Mouse (Mus musculus) Muller cell, postnatal 12 days (primary cell): ENCODE data around the gene Sh3gl1.

Source experiments
- DNase-seq: peaks from one replicate; pipeline ENCODE4 v3.0.0-alpha.2; 2015; ENCODE audit errors: inconsistent ontology term

Sh3gl1 gene

DNA sequence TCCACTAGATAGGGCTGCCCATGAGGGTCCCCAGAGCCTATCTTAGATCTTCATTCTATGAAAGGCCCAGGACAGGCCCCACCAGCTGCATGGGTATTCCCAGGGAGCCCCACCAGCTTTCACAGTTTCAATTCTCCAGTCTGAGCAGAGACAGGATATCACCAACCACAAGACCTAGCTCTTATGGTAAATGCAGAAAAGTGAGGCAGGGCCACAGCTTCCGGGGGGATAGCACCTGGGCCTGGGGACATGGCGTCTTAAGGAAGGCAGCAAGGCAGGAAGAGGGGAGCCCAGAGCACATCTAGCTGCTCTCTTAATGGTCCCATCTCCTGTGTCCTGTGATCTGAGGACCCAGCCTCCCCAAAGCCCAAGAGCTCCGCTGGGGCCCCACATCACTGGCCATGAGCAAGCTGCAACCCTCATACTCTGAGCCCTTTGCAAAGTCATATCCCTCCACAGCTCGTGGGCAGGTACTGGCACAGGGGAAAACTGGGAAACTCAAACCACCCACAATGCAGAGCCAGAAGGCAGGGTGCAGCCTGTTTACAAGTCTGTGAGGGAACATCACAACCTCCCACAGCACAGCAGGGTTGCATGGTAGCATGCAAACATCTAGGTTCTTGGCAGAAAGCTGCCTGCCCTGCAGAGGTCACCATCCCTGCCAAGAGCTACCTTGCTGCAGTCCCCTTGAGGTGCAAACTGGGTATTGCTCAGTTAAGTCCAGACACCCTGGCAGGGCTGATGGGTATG, 15.1 kb downstream of the Sh3gl1 start:
- DNase-seq, result no peak

DNA sequence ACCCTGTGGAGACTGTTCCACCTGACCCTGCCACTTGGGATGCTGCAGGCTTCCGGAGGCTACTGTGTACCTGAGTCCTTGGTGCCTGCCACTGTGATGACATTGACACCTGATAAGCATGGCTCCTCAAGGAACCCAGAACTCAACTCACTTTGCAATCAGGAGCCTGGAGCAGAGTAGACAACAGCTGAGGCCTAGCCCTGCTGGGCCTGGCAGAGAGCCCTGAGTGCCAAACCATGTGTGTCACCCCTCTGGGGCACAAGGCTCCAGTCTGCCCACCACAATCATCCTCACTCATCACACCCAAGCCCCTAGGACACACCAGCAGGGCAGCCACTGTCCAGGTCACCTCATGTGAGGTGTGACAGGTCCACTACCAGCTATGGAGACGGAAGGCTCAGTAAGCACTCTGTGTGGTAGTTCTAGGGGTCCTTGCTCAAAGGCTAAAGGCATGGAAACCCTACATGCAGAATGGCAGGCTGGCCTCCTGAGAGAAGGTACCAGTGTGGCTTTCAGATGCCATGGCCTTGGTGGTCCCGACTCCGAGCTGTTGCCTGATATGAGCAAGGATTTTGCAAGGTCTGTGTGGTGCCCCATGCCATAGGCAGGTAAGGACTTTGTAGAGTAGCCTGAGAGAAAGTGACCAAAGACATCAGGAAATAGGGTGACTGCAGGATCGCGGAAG, 15.9 kb downstream of the Sh3gl1 start:
- DNase-seq, result no peak

GRCm38 (mm10) chr17:56018347-56019131, 17.9 kb downstream of the Sh3gl1 start:
- no peak for DNase-seq

- no peak for DNase-seq
Measured at GRCm38 (mm10) chr17:56017848-56018247, 18.6 kb downstream of the Sh3gl1 start.

DNA sequence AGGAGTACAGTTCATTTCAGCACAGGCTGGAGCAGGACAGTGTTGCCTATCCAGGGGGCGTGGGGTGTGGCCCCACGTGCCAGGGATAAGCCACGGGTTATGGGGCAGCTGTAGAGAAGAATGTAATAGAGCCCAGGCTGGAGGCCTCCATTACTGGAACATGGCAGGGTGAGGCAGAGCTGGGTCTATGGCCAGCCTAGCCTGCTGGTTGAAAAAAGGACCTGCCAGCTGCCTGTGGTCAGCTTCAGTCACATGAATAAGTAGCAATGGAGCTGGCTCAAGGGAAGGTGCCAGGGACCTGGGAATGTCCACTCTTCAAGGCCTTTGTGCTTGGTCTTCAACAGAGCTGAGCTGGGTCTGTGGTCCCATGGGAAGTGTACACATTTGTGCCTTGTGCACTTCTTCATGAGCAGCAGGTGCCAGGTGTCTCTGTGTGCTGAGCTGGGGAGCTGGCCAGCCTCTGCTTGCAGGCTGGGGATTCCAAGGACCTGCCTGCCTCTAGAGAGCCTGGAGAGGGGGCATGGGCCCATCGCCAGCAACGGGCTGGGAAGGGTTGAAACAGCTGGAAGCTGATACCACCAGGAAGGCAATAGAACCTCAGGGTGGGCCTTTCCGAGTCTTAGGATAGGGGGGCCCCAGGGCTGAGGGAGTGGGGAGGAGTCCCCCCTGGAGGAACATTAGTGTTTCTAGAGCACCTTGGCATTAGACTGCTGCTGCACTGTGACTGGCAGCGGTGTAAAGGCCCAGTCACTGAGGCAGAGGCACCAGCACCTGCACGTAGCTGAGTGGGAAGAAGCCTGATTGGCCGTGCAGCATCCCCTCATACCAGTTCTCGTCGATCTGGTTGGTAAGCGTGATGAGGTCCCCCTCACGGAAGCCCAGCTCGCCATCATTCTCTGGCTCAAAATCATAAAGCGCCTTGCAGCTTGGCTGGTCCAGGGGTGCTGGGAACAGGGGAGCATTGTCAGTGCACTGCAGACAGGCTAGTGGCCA, 19.3 kb downstream of the Sh3gl1 start:
- DNase-seq, result no peak

- DNase-seq, result no peak
Measured at GRCm38 (mm10) chr17:56016382-56016781, 20.1 kb downstream of the Sh3gl1 start.

GRCm38 (mm10) chr17:56015293-56015692, 21.1 kb downstream of the Sh3gl1 start:
- DNase-seq, result no peak

GRCm38 (mm10) chr17:56011441-56011840, 25.0 kb downstream of the Sh3gl1 start:
- no peak for DNase-seq

DNA sequence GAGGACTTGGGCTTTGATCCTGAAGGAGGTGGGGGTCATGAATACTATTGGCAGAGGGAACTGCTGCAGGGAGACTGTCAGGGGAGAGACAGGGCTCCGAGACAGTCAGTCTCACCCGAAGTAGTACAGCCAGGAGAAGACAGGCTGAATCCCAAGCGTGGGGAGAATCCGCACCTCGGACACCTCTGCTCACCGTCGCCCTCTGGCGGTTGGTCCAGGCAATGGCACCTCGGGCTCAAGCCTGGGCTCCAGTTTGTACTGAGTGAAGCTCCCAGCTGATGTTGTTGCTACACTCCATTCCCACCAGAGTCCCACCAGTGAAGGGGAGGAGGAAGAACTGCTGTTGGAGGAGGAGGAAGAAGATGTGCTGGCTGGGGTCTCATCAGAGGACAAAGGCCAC, 25.8 kb downstream of the Sh3gl1 start:
- peak; percentile 60 for DNase-seq

GRCm38 (mm10) chr17:56010255-56010654, 26.2 kb downstream of the Sh3gl1 start:
- DNase-seq, result no peak

DNA sequence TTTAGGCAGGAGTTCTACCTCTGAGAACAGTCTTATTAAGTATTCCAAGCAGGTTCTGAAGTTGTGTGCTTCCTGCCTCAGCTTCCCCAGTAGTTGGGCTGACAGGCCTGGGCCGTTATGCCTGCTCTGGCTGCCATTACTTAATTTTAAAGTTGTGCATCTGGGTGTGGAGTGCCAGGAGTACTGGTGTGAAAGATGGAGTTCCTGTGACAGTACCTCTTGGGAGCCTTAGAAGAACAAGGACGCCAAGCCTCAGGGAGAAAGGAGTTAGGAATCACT, 26.5 kb downstream of the Sh3gl1 start:
- DNase-seq, result no peak

- peak; percentile 97 for DNase-seq
Measured at GRCm38 (mm10) chr17:56009088-56009961, 27.1 kb downstream of the Sh3gl1 start.

DNA sequence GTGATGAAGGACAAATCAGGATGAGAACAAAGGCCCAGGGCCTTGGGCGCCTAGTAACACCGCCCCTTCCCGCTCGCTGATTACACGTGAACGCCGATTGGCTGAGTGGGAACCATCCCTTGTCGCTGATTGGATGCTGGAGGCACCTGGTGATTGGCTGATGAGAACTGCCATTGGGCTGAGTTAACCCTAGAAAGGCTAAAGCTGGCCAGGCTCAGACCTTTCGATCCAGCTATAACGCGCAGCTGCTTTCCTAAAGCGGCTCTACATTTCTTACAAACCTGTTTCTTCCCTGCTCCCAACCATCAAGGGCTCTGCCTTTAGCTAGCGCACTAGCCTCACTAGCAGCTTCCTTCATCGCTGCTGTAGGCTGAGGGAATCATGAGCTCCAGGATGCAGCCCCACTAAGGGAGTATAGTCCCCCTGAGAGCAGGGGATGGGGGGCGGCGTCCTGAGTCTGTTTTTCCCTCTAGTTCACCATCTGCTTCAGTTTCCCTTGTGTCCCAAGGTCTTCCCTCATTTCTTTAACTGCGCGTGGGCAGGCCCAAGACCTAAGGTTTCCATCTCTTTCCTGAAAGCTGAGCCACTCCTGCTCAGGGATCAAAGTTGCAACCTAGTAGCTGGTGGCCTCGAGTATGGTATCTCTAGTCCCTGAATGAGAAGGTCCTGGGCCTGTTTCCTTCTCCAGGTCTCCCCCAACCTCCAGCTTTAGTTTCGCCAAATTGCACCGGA, 27.9 kb downstream of the Sh3gl1 start:
- peak; percentile 94 for DNase-seq

- no peak for DNase-seq
Measured at GRCm38 (mm10) chr17:56007444-56008355, 28.7 kb downstream of the Sh3gl1 start.

GRCm38 (mm10) chr17:56006956-56007355, 29.5 kb downstream of the Sh3gl1 start:
- no peak for DNase-seq

- no peak for DNase-seq
Measured at GRCm38 (mm10) chr17:56005415-56006061, 30.9 kb downstream of the Sh3gl1 start, which contains the start of the genes Stap2 and Mpnd. Gene Stap2 (minus strand): TSS chr17:56005584. Gene Mpnd (plus strand): TSS chr17:56005711.

- DNase-seq, result no peak
Measured at GRCm38 (mm10) chr17:56003000-56003399, 33.4 kb downstream of the Sh3gl1 start.
